Mouse (Mus musculus): ENCODE results near the gene Zfp697. TPM values are rescaled to one million over a fixed set of nuclear protein-coding genes. Genes with fewer than 3 reads are reported as not detected.
"Not testable (repeated sequence)": the region's sequence is repeated elsewhere in the genome, so short reads cannot be mapped to it uniquely, and the experiment has no call there.

The Zfp697 gene
- polyA plus RNA-seq, 1 experiment from 2014 or later, result 8.8 TPM

DNA sequence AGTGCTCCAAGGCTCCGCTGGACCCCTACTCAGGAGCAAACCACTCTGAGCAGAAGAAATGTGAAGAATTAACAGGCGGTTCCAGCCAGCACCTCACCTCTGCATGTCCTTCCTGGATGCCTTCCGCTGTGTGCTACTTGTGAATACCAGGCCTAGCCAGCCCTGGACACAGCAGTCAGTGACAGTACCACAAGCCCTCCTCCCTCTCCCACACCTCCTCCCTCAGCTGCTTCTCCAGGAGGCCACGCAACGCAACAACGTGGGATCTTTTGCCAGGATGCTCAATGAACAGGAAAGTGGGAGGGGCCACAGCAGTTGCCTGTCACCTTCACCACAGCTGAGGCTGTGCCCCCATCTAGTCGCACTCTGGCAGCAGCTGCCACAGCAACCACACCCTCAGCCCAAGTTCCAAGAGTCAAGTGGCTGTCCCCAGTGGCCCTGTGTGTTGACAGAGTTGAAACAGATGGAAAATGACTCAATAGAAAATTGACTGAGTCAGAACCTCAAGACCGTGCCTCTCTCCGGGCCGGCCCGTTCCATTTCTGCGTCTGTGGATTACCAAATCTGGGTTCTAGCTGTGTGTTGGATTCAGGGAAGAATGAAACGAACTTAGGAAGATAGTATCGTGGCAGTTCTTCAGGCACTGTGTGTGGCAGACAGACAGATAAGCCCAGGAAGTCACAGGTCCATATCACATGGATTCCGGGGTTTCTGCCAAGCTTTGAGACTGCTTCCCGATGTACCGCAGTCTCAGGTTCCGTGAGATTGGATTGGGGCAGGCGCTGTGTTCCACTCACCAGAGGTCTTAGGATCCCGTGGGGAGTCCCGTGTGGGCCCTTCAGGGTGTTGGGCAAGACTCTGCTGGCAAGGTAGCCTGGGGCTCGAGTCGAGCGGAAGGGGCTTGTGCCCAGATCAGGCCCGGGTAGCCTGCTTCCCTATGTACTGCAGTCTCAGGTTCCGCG lies 28.6 kb downstream of the Zfp697 start:
- 89% methylated on average over 17 of the region's 27 CpGs for WGBS
- H3K36me3 ChIP-seq; ATAC-seq (ENCODE audit: insufficient number of reproducible peaks, insufficient read depth, low FRiP score, low TSS enrichment): not testable (repeated sequence)

DNA sequence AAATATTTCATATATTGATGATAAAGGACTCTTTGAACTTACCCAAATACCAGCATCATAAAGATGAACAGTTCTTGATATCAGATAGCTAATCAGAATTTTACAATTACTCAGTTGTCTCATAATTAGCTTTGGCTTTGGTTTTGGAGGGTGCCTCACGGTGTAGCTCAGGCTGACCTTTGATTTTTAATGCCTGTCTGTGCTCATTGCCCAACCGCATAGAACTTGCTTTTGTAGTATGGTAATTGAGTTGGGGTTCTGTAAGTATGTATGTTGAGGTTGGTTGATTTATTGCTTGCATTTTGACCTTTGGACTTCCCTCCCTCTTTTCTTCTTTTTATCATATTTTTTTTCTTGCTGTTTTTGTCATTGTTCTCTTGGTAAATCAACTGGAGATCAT lies 31.5 kb downstream of the Zfp697 start:
- H3K9ac ChIP-seq, result no peak overlapping the region
- no peak overlapping the region for H3K4me3 ChIP-seq
- H3K4me2 ChIP-seq (replicated peaks), result no peak overlapping the region
- no peaks in the 10 kb centered on the region for H3K36me3 ChIP-seq
- no peaks in the 10 kb centered on the region for H3K27me3 ChIP-seq
- no peaks in the 10 kb centered on the region for H3K9me3 ChIP-seq
- H3K4me1 ChIP-seq, result no peaks in the 10 kb centered on the region
- 75% methylated on average over 2 of the region's 2 CpGs for WGBS
- H3K27ac ChIP-seq, result no peak overlapping the region
- no peak for ATAC-seq (ENCODE audit: insufficient number of reproducible peaks, insufficient read depth, low FRiP score, low TSS enrichment)

More for the DNA sequence above, 28.6 kb downstream of the Zfp697 start:
- H3K4me1 ChIP-seq; H3K27me3 ChIP-seq; H3K9me3 ChIP-seq; H3K27ac ChIP-seq; H3K4me3 ChIP-seq; H3K4me2 ChIP-seq (replicated peaks); H3K9ac ChIP-seq: not testable (repeated sequence)

DNA sequence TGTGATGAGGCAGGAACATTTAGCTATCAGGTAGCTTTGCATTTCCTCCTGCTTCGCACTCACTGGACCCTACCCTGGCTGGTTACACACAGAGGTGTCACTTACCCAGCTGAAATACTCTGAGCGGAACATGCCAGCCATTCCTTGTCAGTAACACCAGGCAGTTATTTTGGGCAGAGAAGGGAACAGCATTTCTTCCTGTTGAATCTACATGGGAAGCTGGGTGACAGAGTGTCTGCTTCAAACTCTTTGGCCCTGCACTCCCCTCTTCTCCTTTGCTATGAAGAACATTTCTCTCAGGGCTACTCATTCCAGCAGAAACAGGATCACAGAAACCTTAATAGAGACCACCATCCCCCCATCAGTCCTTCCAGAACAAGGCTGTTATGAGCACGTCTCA lies 32.0 kb downstream of the Zfp697 start:
- H3K36me3 ChIP-seq, result no peaks in the 10 kb centered on the region
- no peaks in the 10 kb centered on the region for H3K9me3 ChIP-seq
- no peak overlapping the region for H3K4me3 ChIP-seq
- 79% methylated on average over 3 of the region's 3 CpGs for WGBS
- H3K9ac ChIP-seq, result no peak overlapping the region
- ATAC-seq (ENCODE audit: insufficient number of reproducible peaks, insufficient read depth, low FRiP score, low TSS enrichment), result no peak
- no peak overlapping the region for H3K4me2 ChIP-seq (replicated peaks)
- H3K27me3 ChIP-seq, result no peaks in the 10 kb centered on the region
- H3K4me1 ChIP-seq, result no peaks in the 10 kb centered on the region
- H3K27ac ChIP-seq, result no peak overlapping the region

DNA sequence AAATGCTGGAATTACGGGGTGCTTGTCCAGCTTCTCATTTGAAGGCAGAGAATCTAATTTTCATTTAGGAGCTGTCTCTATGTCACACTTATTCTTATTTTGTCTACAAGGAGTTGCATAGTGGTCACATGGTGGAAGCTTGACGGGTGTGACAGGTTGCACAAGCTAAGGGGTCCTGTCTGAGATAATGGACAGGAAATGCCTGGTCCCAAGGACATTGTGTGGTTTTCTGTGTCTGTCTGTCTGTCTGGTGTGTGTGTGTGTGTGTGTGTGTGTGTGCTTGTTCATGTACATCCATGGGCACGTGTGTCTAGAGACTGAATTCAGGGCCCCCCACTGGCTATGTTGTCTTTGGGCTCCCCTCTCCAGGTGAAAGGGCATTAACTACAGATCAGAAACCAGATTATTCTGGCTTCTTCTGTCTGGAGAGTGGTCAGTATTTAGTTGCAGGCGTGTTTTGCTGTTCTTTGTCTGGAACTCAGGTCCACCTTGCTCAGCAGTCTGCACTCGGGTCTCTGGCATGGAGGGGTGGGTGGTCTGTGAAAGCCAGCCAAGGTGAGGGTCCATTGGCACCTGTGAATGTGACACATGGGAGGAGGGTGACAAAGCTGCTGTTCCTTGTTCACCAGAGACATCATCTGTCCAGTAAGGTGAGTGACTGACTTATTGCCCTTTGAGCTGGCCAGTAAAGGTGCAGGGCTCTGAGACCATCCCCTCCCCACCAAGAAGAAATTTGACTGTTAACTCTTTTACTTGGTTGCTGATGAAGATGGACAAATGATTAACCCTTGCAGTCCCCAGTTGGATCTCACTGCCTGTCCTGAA lies 34.4 kb downstream of the Zfp697 start:
- Histone ChIP-seq H3K27ac (no peak overlapping the region), H3K9me3 (no peaks in the 10 kb centered on the region), H3K27me3 (no peaks in the 10 kb centered on the region), H3K4me2 (replicated peaks) (no peak overlapping the region), H3K36me3 (no peaks in the 10 kb centered on the region), H3K9ac (no peak overlapping the region), H3K4me1 (no peaks in the 10 kb centered on the region), H3K4me3 (no peak overlapping the region)
- 78% methylated on average over 5 of the region's 5 CpGs for WGBS
- ATAC-seq (ENCODE audit: insufficient number of reproducible peaks, insufficient read depth, low FRiP score, low TSS enrichment), result no peak

DNA sequence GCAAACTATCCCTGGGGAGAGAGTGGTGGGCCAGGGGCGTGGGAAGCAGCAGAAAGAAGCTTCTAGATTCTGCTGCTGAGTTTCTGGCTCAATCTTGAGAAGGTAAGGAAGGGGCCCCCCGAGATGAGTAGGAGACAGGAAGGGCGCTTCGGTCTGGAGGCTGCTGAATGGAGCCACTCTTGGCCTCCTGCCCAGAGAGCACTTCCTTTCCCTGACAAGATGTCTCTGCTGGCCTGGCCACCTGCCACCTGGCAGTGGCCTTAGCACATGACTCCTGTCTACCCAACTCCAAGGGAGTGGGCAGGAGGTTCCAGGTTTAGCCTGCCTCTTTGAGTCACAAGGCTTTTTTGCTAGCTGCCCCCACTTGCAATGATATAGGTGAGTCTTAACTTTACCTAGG lies 35.1 kb downstream of the Zfp697 start:
- ATAC-seq (ENCODE audit: insufficient number of reproducible peaks, insufficient read depth, low FRiP score, low TSS enrichment), result no peak; the same call in 1 of the 2 replicates
- no peak overlapping the region for H3K4me2 ChIP-seq (replicated peaks)
- no peaks in the 10 kb centered on the region for H3K9me3 ChIP-seq
- H3K4me1 ChIP-seq, result no peaks in the 10 kb centered on the region
- no peak overlapping the region for H3K27ac ChIP-seq
- no peaks in the 10 kb centered on the region for H3K27me3 ChIP-seq
- 84% methylated on average over 4 of the region's 4 CpGs for WGBS
- H3K9ac ChIP-seq, result no peak overlapping the region
- H3K36me3 ChIP-seq, result no peaks in the 10 kb centered on the region
- no peak overlapping the region for H3K4me3 ChIP-seq

DNA sequence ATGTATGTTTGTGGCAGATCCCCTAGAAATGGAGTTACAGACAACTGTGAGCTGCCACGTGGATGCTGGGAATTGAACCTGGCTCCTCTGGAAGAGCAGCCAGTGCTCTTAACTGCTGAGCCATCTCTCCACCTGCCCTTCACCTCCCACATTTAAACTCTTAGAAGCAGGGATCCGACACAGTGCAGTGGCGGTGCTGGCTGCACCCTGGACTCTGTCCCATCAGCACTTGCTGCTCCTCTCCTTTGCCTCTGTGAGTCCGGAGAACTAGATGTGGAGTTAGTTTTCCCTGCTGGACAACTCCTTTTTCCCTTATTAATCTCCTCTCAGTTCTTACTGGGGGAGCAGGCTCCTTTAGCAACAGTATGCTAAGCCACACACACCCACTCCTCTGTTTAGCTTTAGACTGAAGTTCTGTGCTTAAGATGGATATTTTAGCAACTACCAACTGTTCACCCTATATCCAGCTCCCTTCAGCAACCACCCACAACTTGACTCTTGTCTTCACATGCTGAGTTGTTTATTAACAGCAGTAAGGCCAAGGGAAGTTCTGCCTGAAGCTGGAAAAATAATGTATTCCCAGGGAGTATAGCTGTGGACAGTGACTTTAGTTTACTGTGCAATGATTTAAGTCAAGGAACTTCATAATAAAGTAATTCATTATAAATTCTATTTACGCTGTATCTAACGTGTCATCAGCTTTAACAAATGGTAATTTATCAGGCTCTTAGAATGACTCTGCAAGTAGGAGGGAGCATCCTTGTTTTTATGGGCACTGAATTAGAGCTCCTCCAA lies 36.9 kb downstream of the Zfp697 start:
- no peaks in the 10 kb centered on the region for H3K36me3 ChIP-seq
- no peak for ATAC-seq (ENCODE audit: insufficient number of reproducible peaks, insufficient read depth, low FRiP score, low TSS enrichment)
- WGBS, result 75% methylated on average over 6 of the region's 6 CpGs
- no peak overlapping the region for H3K27ac ChIP-seq
- no peaks in the 10 kb centered on the region for H3K4me1 ChIP-seq
- H3K9me3 ChIP-seq, result no peaks in the 10 kb centered on the region
- no peak overlapping the region for H3K4me3 ChIP-seq
- H3K27me3 ChIP-seq, result no peaks in the 10 kb centered on the region
- H3K9ac ChIP-seq, result no peak overlapping the region
- no peak overlapping the region for H3K4me2 ChIP-seq (replicated peaks)

DNA sequence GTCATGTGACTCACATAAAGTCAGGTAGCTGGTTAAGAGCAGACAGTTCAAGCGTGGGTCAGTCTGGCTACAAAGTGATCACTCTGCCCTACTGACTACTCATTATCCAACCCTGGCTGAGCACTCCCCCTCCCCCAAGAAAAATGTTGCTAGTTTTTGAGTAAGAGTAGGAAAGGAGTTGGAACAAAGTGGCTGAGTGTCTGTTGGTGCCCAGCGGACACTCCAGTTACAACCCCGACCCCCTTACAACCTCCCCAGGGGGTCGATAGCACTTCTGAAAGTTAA lies 37.5 kb downstream of the Zfp697 start:
- H3K27me3 ChIP-seq, result no peaks in the 10 kb centered on the region
- no peak overlapping the region for H3K9ac ChIP-seq
- no peaks in the 10 kb centered on the region for H3K4me1 ChIP-seq
- no peak overlapping the region for H3K27ac ChIP-seq
- H3K4me2 ChIP-seq (replicated peaks), result no peak overlapping the region
- ATAC-seq (ENCODE audit: insufficient number of reproducible peaks, insufficient read depth, low FRiP score, low TSS enrichment), result no peak
- WGBS, result 52% methylated on average over 4 of the region's 4 CpGs
- H3K9me3 ChIP-seq, result no peaks in the 10 kb centered on the region
- H3K4me3 ChIP-seq, result no peak overlapping the region
- no peaks in the 10 kb centered on the region for H3K36me3 ChIP-seq

DNA sequence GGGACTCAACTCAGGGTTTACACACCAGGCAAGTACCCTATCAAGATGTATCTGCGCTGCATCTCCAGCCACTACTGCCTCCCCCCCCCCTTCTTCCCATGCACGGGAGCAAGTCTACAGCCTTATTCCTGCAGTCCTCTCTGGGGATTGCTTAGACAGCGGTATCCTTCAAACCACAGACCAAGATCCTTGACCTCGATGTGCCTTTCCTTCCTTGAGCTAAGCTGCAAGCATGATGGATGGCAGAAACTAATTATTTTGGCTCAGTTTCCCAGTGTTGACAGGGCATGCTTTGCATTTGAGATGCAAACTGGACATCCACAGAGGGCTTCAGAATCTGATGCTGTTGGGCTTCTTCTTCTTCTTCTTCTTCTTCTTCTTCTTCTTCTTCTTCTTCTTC lies 40.7 kb downstream of the Zfp697 start:
- 80% methylated on average over 4 of the region's 4 CpGs for WGBS
- ATAC-seq (ENCODE audit: insufficient number of reproducible peaks, insufficient read depth, low FRiP score, low TSS enrichment), result no peak
- H3K9ac ChIP-seq, result no peak overlapping the region
- no peak overlapping the region for H3K4me3 ChIP-seq
- no peaks in the 10 kb centered on the region for H3K9me3 ChIP-seq
- H3K4me1 ChIP-seq, result 0 out of 2 replicates have a peak, but pooled peaks cover 7% of the 10 kb centered on the region
- H3K27me3 ChIP-seq, result peaks cover 18% of the 10 kb centered on the region
- H3K27ac ChIP-seq, result no peak overlapping the region
- no peaks in the 10 kb centered on the region for H3K36me3 ChIP-seq
- no peak overlapping the region for H3K4me2 ChIP-seq (replicated peaks)

DNA sequence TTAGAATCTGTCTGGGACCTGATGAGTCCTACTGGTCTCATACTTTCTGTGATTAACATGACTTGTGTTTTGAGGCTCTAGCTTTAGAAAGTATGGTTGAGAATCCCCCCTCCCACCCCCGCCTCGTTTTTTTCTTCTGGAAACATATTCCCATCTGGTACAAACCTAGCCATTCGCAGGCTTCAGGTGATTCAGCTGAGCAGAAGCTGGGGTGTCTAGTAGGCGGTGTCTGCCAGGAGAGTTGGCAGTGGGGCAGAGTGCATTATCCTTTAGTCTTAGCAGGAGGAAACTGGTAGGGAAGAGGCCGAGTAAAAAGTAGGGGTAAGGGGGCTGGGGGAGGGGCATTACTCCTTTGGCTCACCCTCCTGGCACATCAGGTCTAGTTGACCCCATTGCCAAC lies 44.5 kb downstream of the Zfp697 start:
- Histone ChIP-seq H3K4me3 (peak overlapping the region; percentile 58), H3K36me3 (no peaks in the 10 kb centered on the region), H3K27ac (no peak overlapping the region), H3K27me3 (peaks cover 38% of the 10 kb centered on the region), H3K4me1 (peaks cover 14% of the 10 kb centered on the region), H3K4me2 (replicated peaks) (peak overlapping the region; percentile 99), H3K9me3 (no peaks in the 10 kb centered on the region), H3K9ac (peak overlapping the region; percentile 53; the same call in 1 of the 2 replicates)
- WGBS, result 50% methylated on average over 5 of the region's 5 CpGs
- ATAC-seq (ENCODE audit: insufficient number of reproducible peaks, insufficient read depth, low FRiP score, low TSS enrichment), result no peak

DNA sequence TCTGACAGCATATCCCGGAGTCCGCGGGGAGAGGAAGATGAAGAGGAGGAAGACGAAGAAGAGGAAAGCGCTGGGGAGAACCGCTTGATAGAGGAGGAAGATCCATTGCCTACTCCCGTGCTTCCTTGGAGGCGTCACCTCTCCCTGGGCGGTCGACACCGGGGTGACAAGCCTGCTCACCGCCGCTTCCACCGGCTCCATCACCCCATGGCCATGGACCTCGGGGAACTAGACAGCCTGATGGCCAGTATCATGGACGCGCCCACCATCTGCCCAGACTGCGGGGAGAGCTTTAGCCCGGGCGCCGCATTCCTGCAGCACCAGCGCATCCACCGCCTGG lies 45.0 kb downstream of the Zfp697 start:
- Histone ChIP-seq H3K4me1 (peaks cover 14% of the 10 kb centered on the region), H3K4me2 (replicated peaks) (peak overlapping the region; percentile 99), H3K4me3 (peak overlapping the region; percentile 58), H3K9me3 (no peaks in the 10 kb centered on the region), H3K36me3 (no peaks in the 10 kb centered on the region), H3K27ac (no peak overlapping the region), H3K27me3 (peaks cover 38% of the 10 kb centered on the region), H3K9ac (peak overlapping the region; percentile 53)
- no peak; the same call in 1 of the 2 replicates for ATAC-seq (ENCODE audit: insufficient number of reproducible peaks, insufficient read depth, low FRiP score, low TSS enrichment)
- 0% methylated on average over 23 of the region's 23 CpGs for WGBS

DNA sequence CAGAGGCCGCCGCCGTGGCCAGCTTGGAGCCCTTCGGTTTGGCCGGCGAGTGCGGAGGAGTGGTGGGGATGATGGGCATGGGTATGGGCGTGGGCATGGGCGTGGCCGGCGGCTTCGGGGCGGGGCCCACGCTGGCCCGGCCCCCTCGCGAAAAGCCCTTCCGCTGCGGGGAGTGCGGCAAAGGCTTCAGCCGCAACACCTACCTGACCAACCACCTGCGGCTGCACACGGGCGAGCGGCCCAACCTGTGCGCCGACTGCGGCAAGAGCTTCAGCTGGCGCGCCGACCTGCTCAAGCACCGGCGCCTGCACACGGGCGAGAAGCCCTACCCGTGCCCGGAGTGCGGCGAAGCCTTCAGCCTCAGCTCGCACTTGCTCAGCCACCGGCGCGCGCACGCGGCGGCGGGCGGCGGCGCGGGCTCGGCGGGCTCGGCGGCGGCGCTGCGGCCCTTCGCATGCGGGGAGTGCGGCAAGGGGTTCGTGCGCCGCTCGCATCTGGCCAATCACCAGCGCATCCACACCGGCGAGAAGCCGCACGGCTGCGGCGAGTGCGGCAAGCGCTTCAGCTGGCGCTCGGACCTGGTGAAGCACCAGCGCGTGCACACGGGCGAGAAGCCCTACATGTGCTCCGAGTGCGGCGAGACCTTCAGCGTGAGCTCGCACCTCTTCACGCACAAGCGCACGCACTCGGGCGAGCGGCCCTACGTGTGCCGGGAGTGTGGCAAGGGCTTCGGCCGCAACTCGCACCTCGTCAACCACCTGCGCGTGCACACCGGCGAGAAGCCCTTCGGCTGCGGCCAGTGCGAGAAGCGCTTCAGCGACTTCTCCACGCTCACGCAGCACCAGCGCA lies 45.6 kb downstream of the Zfp697 start:
- Histone ChIP-seq H3K4me1 (peaks cover 14% of the 10 kb centered on the region), H3K4me3 (peak overlapping the region; percentile 58), H3K9me3 (no peaks in the 10 kb centered on the region), H3K27ac (no peak overlapping the region), H3K27me3 (peaks cover 38% of the 10 kb centered on the region), H3K9ac (peak overlapping the region; percentile 53), H3K36me3 (no peaks in the 10 kb centered on the region), H3K4me2 (replicated peaks) (peak overlapping the region; percentile 99)
- under 1% methylated on average over 109 of the region's 110 CpGs for WGBS
- ATAC-seq (ENCODE audit: insufficient number of reproducible peaks, insufficient read depth, low FRiP score, low TSS enrichment), result peak; percentile 92

All from embryonic facial prominence, embryonic 12.5 days (tissue).